Mouse (Mus musculus): ENCODE measurements around the gene Cyb5r3.

- TF ChIP-seq CTCF (IDR thresholded peaks at IDR 0.05; ENCODE audit: low read depth) (no peak), EP300 (IDR thresholded peaks at IDR 0.05; ENCODE audit: low read depth) (no peak)
These were observed 10.0 kb upstream of the Cyb5r3 start for GRCm38 (mm10) chr15:83182351-83182750.
